Mouse (Mus musculus): Measurements from ENCODE around the gene Tagap1.
"Not testable (repeated sequence)": the region's sequence is repeated elsewhere in the genome, so short reads cannot be mapped to it uniquely, and the experiment has no call there.

DNA sequence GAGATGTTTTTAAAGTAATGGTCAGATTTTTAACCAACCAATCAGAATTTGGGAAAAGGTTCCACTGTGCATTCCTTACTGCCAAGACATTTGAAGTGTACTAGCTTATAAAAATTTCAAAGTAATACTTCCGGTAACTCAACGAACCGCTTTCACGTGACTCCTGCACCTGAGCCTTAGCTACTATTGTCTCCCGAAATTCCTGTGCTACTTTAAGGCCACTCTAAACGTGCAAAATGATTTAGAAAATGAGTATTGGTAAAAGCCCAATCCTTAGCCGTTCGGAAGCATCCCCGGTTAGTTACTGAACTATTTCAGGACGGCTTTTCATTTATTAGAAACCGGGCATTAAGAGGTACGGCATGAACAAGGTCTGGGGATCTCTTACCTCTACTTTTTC, 607 bp downstream of the Tagap1 start:
- TF ChIP-seq POLR2A (IDR thresholded peaks at IDR 0.05; ENCODE audit: insufficient read length, low read depth); MYOG (IDR thresholded peaks at IDR 0.05; ENCODE audit: control insufficient read depth in 1 of 3, insufficient read depth in 1 of 3, insufficient read length in 2 of 3, low read depth in 2 of 3); TCF12 (IDR thresholded peaks at IDR 0.05; ENCODE audit: insufficient read depth, poor library complexity, severe bottlenecking); POLR2AphosphoS2 (IDR thresholded peaks at IDR 0.05; ENCODE audit: insufficient read length, low read depth); REST (IDR thresholded peaks at IDR 0.05; ENCODE audit: insufficient read depth, insufficient read length); CEBPB (IDR thresholded peaks at IDR 0.05; ENCODE audit: insufficient read depth, poor library complexity, severe bottlenecking); USF1 (IDR thresholded peaks at IDR 0.05; ENCODE audit: low read depth); TCF3 (IDR thresholded peaks at IDR 0.05; ENCODE audit: insufficient read length, low read depth); MAX (IDR thresholded peaks at IDR 0.05; ENCODE audit: low read depth): not testable (repeated sequence)
